Mouse (Mus musculus) C2C12 (cell line): ENCODE measurements around the gene Map2.

Experiments used
- CTCF ChIP-seq: IDR thresholded peaks from one replicate; pipeline ENCODE4 v1.5.1; 2011; ENCODE audit not compliant: control insufficient read depth, insufficient read depth, insufficient read length
- FOSL1 ChIP-seq: IDR thresholded peaks from one replicate; pipeline ENCODE4 v1.8.0; 2011; ENCODE audit warnings: mild to moderate bottlenecking, low read length; ENCODE audit not compliant: poor library complexity, insufficient read depth, severe bottlenecking
- MAX ChIP-seq: IDR thresholded peaks from one replicate; pipeline ENCODE4 v1.6.1; 2011; ENCODE audit warnings: mild to moderate bottlenecking, control low read depth
- MYOG ChIP-seq: IDR thresholded peaks from one replicate; pipeline ENCODE4 v1.6.1; 2011; ENCODE audit not compliant: control insufficient read depth, insufficient read length; ENCODE audit errors: extremely low read depth
- USF1 ChIP-seq: IDR thresholded peaks from one replicate; pipeline ENCODE4 v1.6.1; 2011; ENCODE audit warnings: low read depth, mild to moderate bottlenecking, control low read depth, moderate library complexity

GRCm38 (mm10) chr1:66211074-66211791 is 36.2 kb downstream of the Map2 start:
- no peak for TF ChIP-seq CTCF
- TF ChIP-seq MYOG: no peak
- TF ChIP-seq MAX: no peak
- no peak for TF ChIP-seq USF1
- no peak for TF ChIP-seq FOSL1
